Mouse (Mus musculus) forebrain, embryonic 13.5 days (tissue): ENCODE data around the gene Nxph2. TPM values are rescaled to one million over a fixed set of nuclear protein-coding genes. Genes with fewer than 3 reads are reported as not detected.
"Not testable (repeated sequence)": the region's sequence is repeated elsewhere in the genome, so short reads cannot be mapped to it uniquely, and the experiment has no call there.

Source experiments
- ATAC-seq: fragments of 200-750 bp; cut with Nextera tagmentation; 2 replicates; pipeline ENCODE4 v1.8.0; 2017
- H3K27ac ChIP-seq: fragments of 300-500 bp; sonication (generic); 2 replicates; pipeline ENCODE4 v1.5.1; 2015; ENCODE audit warnings: inconsistent platforms, mild to moderate bottlenecking, moderate library complexity
- H3K27me3 ChIP-seq: fragments of 300-500 bp; sonication (generic); 2 replicates; pipeline ENCODE4 v1.6.1; 2015; ENCODE audit warnings: mild to moderate bottlenecking, inconsistent platforms
- H3K36me3 ChIP-seq: fragments of 300-500 bp; sonication (generic); 2 replicates; pipeline ENCODE4 v1.6.1; 2015; ENCODE audit warnings: mild to moderate bottlenecking, inconsistent platforms; ENCODE audit not compliant: poor library complexity, severe bottlenecking
- H3K4me1 ChIP-seq: fragments of 300-500 bp; sonication (generic); 2 replicates; pipeline ENCODE4 v1.6.1; 2015; ENCODE audit warnings: inconsistent platforms
- H3K4me2 ChIP-seq: fragments of 300-500 bp; sonication (generic); 2 replicates; pipeline ENCODE4 v1.6.1; 2015; ENCODE audit warnings: inconsistent platforms, mild to moderate bottlenecking, moderate library complexity
- H3K4me3 ChIP-seq: fragments of 300-500 bp; sonication (generic); 2 replicates; pipeline ENCODE4 v1.5.1; 2015; ENCODE audit warnings: mild to moderate bottlenecking, inconsistent platforms
- H3K9ac ChIP-seq: fragments of 300-500 bp; sonication (generic); 2 replicates; pipeline ENCODE4 v1.6.1; 2015; ENCODE audit warnings: mild to moderate bottlenecking, inconsistent platforms
- H3K9me3 ChIP-seq: fragments of 300-500 bp; sonication (generic); replicated peaks from 2 replicates; pipeline ENCODE4 v1.6.1; 2016; ENCODE audit warnings: inconsistent platforms
- WGBS: fragments of 180-500 bp; shearing (Covaris S2); methylation state at CpG from one replicate; pipeline ENCODE4 v1.1.7; 2015; 5-methylcytosine and 5-hydroxymethylcytosine counted together
- polyA plus RNA-seq: library from polyadenylated mRNA; unstranded; fragments of >200 nt; fragmentation: Nextera tagmentation; extraction: Ambion mirVana; gene quantifications from 2 replicates; pipeline ENCODE4 v1.2.1, GENCODE M21; 2015

Gene Nxph2
- polyA plus RNA-seq = 2.3 and 3.1 TPM in 2 replicates

GRCm38 (mm10) chr2:23320746-23321585, at the start of gene Nxph2:
Nxph2 (plus strand) TSS chr2:23321246.
- no peaks in the 10 kb centered on the region for H3K27me3 ChIP-seq
- ATAC-seq = peak; percentile 83
- no peaks in the 10 kb centered on the region for H3K36me3 ChIP-seq
- no peaks in the 10 kb centered on the region for H3K9me3 ChIP-seq
- peak within 1 kb of the TSS; percentile 58 for H3K9ac ChIP-seq
- H3K27ac ChIP-seq = no peak within 1 kb of the TSS
- peak within 1 kb of the TSS; percentile 66 for H3K4me2 ChIP-seq
- peak within 1 kb of the TSS; percentile 43 for H3K4me3 ChIP-seq
- WGBS = 3% methylated on average over 31 of the region's 31 CpGs
- H3K4me1 ChIP-seq = peaks cover 11% of the 10 kb centered on the region

GRCm38 (mm10) chr2:23290991-23291390, 30.1 kb upstream of the Nxph2 start:
- not testable (repeated sequence) for H3K27ac ChIP-seq, H3K36me3 ChIP-seq, H3K27me3 ChIP-seq, ATAC-seq, H3K4me1 ChIP-seq, H3K9me3 ChIP-seq, H3K9ac ChIP-seq, H3K4me2 ChIP-seq, H3K4me3 ChIP-seq
- WGBS = 61% methylated on average over 19 of the region's 19 CpGs

- Histone ChIP-seq H3K27ac (no peak overlapping the region), H3K27me3 (no peaks in the 10 kb centered on the region), H3K4me3 (no peak overlapping the region), H3K36me3 (no peaks in the 10 kb centered on the region), H3K4me1 (no peaks in the 10 kb centered on the region), H3K4me2 (no peak overlapping the region), H3K9me3 (no peaks in the 10 kb centered on the region), H3K9ac (no peak overlapping the region)
- ATAC-seq = peak; percentile 53; the same call in 1 of the 2 replicates
- WGBS = 7% methylated on average over 1 of the region's 1 CpGs
Measured at GRCm38 (mm10) chr2:23314869-23315268, 6.2 kb upstream of the Nxph2 start.

Other genes with a start within 250 kb of the Nxph2 start
- gene Mastl, start 165.2 kb upstream of the Nxph2 start, polyA plus RNA-seq = 10.2 and 10.7 TPM in 2 replicates
- gene Yme1l1, start 164.9 kb upstream of the Nxph2 start, polyA plus RNA-seq = 77.6 and 83.3 TPM in 2 replicates
- gene 4931423N10Rik, start 113.8 kb upstream of the Nxph2 start, polyA plus RNA-seq = not detected in 2 replicates